Mouse (Mus musculus) liver, embryonic 15.5 days (tissue): ENCODE measurements around the gene Dnm3. TPM values are rescaled to one million over a fixed set of nuclear protein-coding genes. Genes with fewer than 3 reads are reported as not detected.

ENCODE experiments used
- ATAC-seq: fragments of 200-750 bp; cut with Nextera tagmentation; 2 replicates; pipeline ENCODE4 v1.8.0; 2017; ENCODE audit warnings: moderate number of reproducible peaks, mild to moderate bottlenecking, moderate library complexity; ENCODE audit not compliant: insufficient read depth
- H3K27ac ChIP-seq: fragments of 300-500 bp; sonication (generic); replicated peaks from 2 replicates; pipeline ENCODE4 v1.5.1; 2015; ENCODE audit warnings: mild to moderate bottlenecking, inconsistent platforms
- H3K27me3 ChIP-seq: fragments of 300-500 bp; sonication (generic); 2 replicates; pipeline ENCODE4 v1.6.1; 2015; ENCODE audit warnings: mild to moderate bottlenecking, inconsistent platforms
- H3K36me3 ChIP-seq: fragments of 300-500 bp; sonication (generic); replicated peaks from 2 replicates; pipeline ENCODE4 v1.6.1; 2015; ENCODE audit warnings: moderate library complexity, mild to moderate bottlenecking, inconsistent platforms
- H3K4me1 ChIP-seq: fragments of 300-500 bp; sonication (generic); replicated peaks from 2 replicates; pipeline ENCODE4 v1.6.1; 2015; ENCODE audit warnings: inconsistent platforms
- H3K4me2 ChIP-seq: fragments of 300-500 bp; sonication (generic); 2 replicates; pipeline ENCODE4 v1.6.1; 2015; ENCODE audit warnings: moderate library complexity, mild to moderate bottlenecking, inconsistent platforms
- H3K4me3 ChIP-seq: fragments of 300-500 bp; sonication (generic); replicated peaks from 2 replicates; pipeline ENCODE4 v1.5.1; 2015; ENCODE audit warnings: mild to moderate bottlenecking, inconsistent platforms
- H3K9ac ChIP-seq: fragments of 300-500 bp; sonication (generic); 2 replicates; pipeline ENCODE4 v1.6.1; 2015; ENCODE audit warnings: moderate library complexity, mild to moderate bottlenecking, inconsistent platforms
- H3K9me3 ChIP-seq: fragments of 300-500 bp; sonication (generic); replicated peaks from 2 replicates; pipeline ENCODE4 v1.6.1; 2016; ENCODE audit warnings: inconsistent platforms
- WGBS: fragments of 180-500 bp; shearing (Covaris S2); methylation state at CpG from one replicate; pipeline ENCODE4 v1.1.7; 2015; ENCODE audit warnings: mixed read lengths; ENCODE audit not compliant: insufficient replicate concordance; 5-methylcytosine and 5-hydroxymethylcytosine counted together
- microRNA counts: library from miRNA; unstranded; fragments of <30 nt; microRNA quantifications from one replicate; lab custom pipeline; 2016
- microRNA-seq: library from miRNA; unstranded; fragments of <30 nt; microRNA quantifications from one replicate; pipeline ENCODE4, GENCODE M21; 2016
- polyA plus RNA-seq: library from polyadenylated mRNA; unstranded; fragments of >200 nt; fragmentation: Nextera tagmentation; extraction: Ambion mirVana; gene quantifications from 2 replicates; pipeline ENCODE4 v1.2.1, GENCODE M21; 2015

The Dnm3 gene
- polyA plus RNA-seq, 1 experiment from 2014 or later = 1.2 TPM

DNA sequence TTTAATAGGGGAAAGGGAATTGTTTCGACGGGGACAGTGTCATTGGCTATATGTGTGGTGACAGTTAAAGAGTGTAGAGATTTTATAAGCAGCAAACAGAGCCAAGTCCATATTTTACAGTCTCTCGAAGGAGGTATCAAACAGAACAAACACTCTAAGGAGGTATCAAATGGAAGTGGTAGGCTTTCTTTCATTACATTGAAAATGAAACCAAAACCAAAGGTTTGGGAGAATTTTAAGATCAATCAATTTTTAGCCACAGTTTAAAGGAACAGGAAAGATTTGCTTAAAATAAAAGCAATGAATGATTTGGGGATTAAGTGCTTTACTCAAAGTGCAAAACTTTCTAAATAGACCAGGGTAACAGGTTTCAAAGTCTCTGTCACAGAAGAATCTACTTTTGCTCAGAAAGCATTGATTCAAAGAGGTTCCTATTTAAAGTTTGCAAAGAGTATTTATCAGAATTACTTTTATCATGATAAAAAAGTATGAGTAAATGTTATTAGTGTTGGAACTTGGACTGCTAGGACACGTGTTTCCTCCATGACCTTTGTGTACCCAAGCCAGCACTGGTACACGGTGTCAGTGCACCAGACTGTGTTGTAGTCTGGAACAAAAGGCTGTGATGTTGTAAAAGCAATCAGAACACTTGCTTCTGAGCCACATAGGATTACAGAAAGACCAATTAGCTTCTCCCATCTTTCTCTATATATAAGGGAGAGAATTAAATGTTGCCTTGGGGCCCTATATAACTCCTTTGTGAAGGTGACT is 526.6 kb downstream of the Dnm3 start:
- no peak overlapping the region for H3K9ac ChIP-seq
- WGBS = 59% methylated on average over 5 of the region's 5 CpGs
- H3K36me3 ChIP-seq = no peaks in the 10 kb centered on the region
- no peaks in the 10 kb centered on the region for H3K9me3 ChIP-seq
- H3K4me3 ChIP-seq = no peak overlapping the region
- peaks cover 5% of the 10 kb centered on the region; the same call in 1 of the 2 replicates for H3K4me1 ChIP-seq
- H3K27ac ChIP-seq = no peak overlapping the region
- ATAC-seq = no peak
- no peak overlapping the region for H3K4me2 ChIP-seq
- H3K27me3 ChIP-seq = no peaks in the 10 kb centered on the region

DNA sequence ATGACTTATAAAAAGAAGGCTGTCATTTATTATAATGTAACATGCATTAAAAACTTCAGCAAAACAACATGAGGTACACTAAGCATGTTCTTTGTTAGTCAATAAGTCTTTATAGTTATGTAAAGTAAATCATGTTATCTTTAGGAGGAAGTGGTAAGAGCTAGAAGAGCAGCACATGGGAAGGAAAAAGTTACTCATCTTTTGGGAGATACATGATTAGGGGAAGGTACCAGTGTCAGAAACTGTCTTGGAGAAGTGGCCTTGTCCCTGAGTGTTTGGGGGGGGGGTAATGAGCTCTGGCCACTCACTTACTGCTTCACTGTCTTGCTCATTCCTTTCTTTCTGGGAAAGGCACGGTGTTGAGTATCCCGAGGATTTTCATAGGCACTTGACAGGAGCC is 535.8 kb downstream of the Dnm3 start:
- H3K4me1 ChIP-seq = no peaks in the 10 kb centered on the region
- no peak overlapping the region for H3K4me2 ChIP-seq
- no peak for ATAC-seq
- WGBS = 67% methylated on average over 2 of the region's 2 CpGs
- H3K27ac ChIP-seq = no peak overlapping the region
- H3K36me3 ChIP-seq = no peaks in the 10 kb centered on the region
- H3K9me3 ChIP-seq = no peaks in the 10 kb centered on the region
- no peak overlapping the region for H3K9ac ChIP-seq
- H3K4me3 ChIP-seq = no peak overlapping the region
- H3K27me3 ChIP-seq = no peaks in the 10 kb centered on the region

MicroRNAs within 50 kb of the gene (microRNA counts, 519-probe panel; counts per million panel counts)
- microRNA mmu-miR-199a-3p (lab: Ali Mortazavi, UCI) (4,181 counts per million, percentile 84 among the panel's probes with 10 or more counts), microRNA mmu-miR-199a-5p (lab: Ali Mortazavi, UCI) (4,500 counts per million, percentile 90 among the panel's probes with 10 or more counts), microRNA mmu-miR-214 (lab: Ali Mortazavi, UCI) (2,320 counts per million, percentile 38 among the panel's probes with 10 or more counts)

Small RNAs within 50 kb of the gene (microRNA-seq; reads per million reads assigned to microRNA genes)
- gene Mir199a-2 (25.9 reads per million, percentile 39 among the genes with 10 or more reads in this experiment), gene Mir214 (1,120 reads per million, percentile 78 among the genes with 10 or more reads in this experiment)

Other genes with a start within 250 kb of the Dnm3 start
- 8.5 and 9.1 TPM in 2 replicates for gene Mettl13, start 70.5 kb upstream of the Dnm3 start, polyA plus RNA-seq
- gene Vamp4, start 92.5 kb upstream of the Dnm3 start, polyA plus RNA-seq = 11.4 and 14.6 TPM in 2 replicates
- gene Myoc, start 161.1 kb upstream of the Dnm3 start, polyA plus RNA-seq = not detected in 2 replicates
- not detected in 2 replicates for gene Myocos, start 180.2 kb upstream of the Dnm3 start, polyA plus RNA-seq